Mouse (Mus musculus) layer of hippocampus, adult 11-12 months (tissue): ENCODE results near the gene Perp.

Experiments
- DNase-seq: peaks from one replicate; pipeline ENCODE4 v3.0.0; 2022; ENCODE audit warnings: low spot score

The Perp gene

GRCm38 (mm10) chr10:18844441-18845286 is at the start of gene Perp:
TSS of gene Perp (plus strand) at chr10:18845020.
- DNase-seq = no peak

GRCm38 (mm10) chr10:18811751-18812150 is 33.1 kb upstream of the Perp start:
- DNase-seq = no peak

GRCm38 (mm10) chr10:18816560-18816959 is 28.3 kb upstream of the Perp start:
- DNase-seq = peak; percentile 20

GRCm38 (mm10) chr10:18825143-18825542 is 19.7 kb upstream of the Perp start:
- DNase-seq = no peak

DNA sequence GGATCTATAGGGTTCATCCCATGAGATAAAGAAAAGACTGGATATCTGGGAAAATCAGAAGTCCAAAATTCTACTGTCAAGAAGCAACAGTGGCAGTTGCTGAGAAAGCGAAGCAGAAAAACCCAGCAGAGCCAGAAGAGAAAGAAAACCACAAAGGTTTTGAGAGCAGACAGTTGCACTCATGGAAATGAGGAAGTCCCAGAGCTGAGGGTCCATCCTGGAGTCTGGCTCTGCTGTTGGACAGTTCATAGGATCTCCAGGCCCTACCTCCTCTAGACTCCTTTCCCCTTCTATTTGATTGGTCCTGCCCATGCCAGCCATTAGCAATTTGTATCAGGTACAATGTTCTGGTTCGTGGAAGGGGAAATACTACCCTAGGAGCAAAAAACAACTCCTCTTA is 18.7 kb upstream of the Perp start:
- no peak for DNase-seq

- DNase-seq = no peak
These were observed 16.9 kb upstream of the Perp start for GRCm38 (mm10) chr10:18827936-18828335.

GRCm38 (mm10) chr10:18830359-18830758 is 14.5 kb upstream of the Perp start:
- DNase-seq = no peak

DNA sequence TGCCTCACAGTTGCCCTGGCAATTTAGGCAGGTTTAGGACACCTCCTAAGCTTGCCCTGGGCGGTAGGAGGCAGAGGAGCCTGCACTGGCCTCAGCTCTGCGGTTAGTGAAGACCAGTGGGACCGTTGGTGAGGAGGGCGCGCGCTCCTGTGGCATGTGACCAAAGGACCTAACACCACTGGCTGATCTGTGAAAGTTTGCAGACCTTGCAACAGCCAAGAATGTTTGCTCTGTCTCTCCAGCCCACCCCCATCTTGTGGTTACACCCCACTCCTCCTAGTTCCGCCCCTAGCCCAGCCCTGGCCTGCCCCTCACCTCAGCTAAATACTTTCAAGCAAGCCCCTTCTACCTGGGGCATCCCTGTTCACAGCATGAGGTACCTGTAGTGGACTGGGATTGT is 13.0 kb upstream of the Perp start:
- no peak for DNase-seq

DNA sequence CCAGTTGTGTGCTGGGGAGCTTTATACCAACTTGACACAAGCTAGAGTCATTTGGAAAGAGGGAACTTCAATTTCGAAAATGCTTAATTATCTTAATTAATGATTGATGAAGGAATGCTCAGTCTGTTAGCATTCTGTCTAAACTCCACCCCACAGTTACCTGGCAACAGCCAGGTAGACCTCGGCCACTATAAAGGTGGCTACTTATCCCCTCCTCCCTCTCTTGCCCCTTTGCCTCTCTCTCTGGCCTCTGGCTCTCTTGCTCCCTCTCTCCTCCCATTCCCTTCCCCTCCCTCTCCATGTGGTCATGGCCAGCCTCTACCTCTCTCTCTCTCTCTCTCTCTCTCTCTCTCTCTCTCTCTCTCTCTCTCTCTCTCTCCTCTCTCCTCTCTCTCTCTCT is 10.4 kb upstream of the Perp start:
- DNase-seq = no peak

DNA sequence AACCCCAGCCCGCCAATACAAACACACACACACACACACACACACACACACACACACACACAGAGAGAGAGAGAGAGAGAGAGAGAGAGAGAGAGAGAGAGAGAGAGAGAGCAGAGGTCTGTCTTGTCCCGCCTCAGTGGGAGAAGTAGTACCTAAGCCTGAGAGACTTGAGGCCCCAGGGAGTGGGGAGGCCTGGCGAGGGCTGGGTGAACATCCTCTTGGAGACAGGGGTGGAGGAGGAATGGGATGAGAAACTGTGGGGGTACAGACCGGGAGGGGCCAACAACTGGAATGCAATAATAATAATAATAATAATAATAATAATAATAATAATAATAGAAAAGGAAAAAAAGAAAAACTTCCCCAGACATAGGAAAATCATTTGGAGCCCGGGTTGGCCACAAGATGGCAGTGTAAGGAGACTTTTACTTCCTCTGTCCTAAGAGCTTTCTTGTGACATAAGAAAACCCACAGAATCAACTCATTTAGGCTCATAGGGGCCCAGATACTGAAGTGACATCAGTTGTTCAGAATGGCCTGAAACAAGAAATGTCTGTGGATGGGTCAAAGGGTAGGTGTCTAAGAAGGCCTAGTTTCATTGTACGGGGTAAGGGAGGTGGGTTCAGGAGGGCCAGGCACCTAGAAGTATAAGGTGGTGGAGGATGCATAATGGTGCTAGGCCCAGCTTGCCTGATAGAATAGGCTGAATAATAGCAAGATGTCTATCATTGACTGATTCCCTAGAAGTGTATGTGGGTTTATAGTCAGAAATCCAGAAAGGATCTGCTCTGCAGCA is 8.9 kb upstream of the Perp start:
- peak; percentile 35 for DNase-seq

DNA sequence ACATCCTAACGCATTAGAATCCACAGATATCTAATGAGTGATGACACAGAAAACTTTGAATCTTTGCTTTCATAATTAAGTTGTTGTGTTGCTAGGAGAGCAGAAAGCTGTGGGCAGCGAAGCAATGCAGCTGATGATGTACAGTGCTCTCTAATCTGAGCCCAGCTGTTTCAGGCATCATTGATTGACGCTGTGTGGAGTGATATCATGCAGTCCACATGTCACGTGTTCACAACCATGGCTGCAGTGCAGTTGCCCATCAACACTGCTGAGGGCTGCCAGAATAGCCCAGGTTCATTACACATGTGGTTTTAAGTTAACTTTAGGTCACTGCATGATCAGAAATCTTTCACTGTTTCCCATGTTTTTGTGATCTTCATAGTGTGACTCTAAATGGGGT is 5.3 kb upstream of the Perp start:
- no peak for DNase-seq

GRCm38 (mm10) chr10:18840736-18841135 is 4.1 kb upstream of the Perp start:
- DNase-seq = no peak

DNA sequence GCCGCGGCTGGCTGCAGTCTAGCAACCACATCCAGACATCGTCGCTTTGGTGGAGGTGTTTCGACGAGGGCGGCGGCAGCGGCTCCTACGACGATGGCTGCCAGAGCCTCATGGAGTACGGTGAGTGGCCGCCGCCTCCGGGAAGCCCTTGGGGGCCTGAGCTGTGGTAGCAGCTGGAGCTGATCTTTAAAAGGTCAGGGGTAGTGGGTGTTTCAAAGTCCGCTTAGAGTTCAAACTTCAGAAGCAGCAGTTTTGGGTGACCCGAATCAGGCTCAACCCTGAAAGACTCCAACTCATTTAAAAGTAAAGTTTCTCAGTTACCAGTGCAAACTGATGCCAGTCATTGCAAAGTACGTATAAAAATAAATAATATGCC is 455 bp downstream of the Perp start:
- no peak for DNase-seq

DNA sequence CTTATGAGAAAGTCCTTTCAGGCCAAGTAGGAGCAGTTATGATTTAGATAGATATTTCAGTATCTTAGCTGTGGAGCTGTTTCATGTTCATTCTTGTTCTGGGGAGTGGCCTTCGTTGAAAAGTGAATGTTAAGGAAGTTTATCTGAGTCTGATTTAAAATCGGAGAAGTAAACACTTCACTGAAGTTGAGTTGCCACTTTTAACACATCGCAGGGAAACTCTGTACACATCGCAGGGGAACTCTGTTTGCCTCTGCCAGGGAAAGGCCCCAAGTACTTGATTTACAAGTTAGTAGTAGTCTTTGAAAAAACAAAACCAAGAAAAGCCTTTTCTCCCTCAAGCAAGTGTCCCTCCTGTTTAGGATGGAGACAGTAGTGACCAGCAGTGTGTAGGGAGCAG is 891 bp downstream of the Perp start:
- no peak for DNase-seq

DNA sequence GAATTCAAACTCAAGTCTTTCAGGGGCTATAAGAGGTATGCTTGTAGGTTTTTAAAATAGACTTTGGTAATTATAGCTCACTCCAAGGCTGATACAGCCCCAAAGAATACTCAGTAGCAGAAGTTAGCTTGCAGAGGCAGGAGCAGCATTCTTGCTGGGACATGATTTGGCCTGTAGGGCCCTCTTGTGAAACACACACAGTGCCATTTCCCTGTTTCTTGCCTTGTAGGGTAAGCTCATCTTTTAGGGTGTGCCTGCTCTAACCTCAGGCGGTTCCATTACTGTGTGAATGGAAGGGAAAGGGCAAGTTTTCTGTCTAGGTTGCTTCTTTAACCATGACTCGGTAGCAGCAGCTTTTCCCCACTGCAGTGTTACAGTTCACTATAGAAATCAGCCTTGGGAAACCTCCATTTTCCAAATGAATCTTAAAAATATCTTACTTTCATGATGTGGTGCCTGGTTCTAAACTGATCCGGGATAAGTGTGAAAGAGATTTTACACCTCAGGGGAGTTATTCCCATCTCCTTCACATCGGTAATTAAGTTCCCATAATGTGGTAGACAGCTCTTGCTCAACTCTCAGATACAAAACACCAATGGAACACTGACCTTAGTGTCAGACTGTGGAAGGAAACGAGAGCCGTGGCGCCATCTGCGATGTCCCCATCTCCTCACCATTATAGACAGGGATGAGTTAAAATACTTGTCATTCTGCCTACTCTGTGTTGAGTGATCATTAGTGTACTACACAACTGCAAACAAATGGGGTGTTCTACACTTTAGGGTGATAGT is 1.8 kb downstream of the Perp start:
- DNase-seq = no peak

DNA sequence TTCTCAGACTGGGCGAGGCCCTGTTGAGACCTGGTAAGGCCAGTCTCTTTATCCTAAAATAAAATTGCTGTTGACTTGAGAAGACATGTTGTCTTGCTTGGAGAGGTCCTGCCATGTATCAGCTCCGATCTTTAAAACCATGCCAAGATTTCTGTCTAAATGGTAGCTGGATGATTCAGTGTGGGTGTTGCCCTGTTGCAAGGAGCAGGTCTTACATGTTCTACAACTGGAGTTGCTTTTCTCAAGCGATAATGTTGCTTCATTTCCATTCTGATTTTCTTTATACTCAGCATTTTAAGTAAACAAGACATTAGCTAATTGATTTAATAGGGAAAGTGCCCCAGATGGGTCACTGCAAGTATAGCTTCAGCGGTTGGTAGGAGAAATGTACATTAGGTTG is 5.4 kb downstream of the Perp start:
- DNase-seq = no peak

DNA sequence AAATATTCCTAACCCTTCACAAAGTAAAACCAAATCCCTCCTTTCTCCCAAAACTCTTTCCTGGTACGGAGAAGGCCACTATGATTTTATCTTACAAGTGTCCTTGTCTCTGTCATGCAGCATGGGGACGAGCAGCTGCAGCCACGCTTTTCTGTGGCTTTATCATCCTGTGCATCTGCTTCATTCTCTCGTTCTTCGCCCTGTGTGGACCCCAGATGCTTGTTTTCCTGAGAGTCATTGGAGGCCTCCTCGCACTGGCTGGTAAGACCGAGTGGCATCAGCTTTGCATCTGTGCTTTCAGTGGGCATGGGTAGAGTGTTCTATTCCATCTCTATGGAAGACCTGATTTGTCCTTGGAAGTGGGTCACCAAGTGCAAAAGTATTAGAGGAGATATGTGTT is 8.6 kb downstream of the Perp start:
- no peak for DNase-seq

DNA sequence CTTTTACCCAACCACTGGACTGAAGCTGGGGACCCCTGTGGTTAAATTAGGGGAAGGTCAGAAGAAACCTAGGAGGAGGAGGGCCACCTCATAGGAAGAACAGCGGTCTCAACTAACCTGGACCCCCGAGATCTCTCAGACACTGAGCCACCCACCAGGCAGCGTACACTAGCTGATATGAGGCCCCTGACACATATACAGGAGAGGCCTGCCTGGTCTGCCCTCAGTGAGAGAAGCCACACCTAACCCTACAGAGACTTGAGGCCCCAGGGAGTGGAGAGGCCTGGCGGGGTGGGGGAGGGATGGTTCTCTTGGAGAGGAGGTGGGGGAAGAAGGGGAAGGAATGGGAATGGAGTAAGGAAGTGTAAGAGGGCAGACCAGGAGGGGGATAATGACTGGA is 12.4 kb downstream of the Perp start:
- no peak for DNase-seq

DNA sequence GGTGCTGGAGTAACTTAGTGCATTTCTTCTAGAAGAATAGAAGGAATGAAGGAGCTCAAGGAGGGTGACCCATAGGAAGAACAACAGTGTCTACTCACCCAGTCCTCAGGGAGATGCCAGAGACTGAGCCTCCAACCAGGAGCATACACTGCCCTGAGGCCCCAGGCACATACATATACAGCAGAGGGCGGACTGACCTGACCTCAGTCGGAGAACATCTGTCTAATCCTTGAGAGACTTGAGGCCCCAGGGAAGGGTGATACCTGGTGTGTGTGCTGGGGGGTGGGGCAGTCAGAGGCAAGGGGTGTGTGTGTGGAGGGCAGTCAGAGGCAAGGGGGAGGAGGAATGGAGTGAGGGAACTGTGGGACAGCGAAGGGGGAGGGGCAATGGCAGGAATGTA is 14.8 kb downstream of the Perp start:
- DNase-seq = no peak

- DNase-seq = no peak
These were observed 15.5 kb downstream of the Perp start for GRCm38 (mm10) chr10:18860119-18860824.

DNA sequence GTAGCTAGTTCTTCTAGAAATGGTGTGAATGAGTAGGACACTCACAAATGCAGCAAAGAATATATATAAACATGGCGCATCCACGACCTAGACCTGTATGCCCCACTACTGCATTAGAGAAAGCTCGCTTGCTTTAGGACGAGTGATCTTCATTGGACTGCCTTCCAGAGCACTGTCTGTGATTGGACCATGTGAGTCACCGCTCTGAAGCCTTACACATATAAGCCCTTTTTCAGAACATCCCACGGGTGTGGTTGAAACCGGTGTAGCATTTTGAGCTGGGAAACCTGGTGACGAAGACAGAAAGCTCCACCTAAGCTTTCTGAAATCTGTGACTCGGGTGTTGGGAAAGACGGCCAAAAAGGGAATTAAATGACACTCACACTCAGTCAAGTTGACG is 16.0 kb downstream of the Perp start:
- no peak for DNase-seq

DNA sequence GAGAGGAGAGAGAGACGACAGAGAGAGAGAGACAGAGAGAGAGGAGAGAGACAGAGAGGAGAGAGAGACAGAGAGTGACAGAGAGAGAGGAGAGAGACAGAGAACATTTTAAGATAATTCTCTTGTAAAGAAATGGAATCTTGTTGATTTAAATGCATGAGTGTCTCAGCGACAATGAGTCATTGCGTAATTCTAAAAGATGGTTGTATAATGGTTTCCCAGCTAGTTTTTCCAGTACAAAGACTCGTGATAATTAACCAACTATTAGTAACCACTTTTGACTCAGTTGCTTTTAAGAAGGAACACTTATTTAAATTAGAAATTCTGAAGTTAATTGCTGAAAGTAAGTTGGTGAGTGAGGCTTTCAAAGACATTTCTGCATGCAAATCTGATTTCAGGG is 16.6 kb downstream of the Perp start:
- no peak for DNase-seq
